Mouse (Mus musculus) liver, embryonic 12.5 days (tissue): ENCODE results near the gene Phkg1. TPM values are rescaled to one million over a fixed set of nuclear protein-coding genes. Genes with fewer than 3 reads are reported as not detected.
"Not testable (repeated sequence)": the region's sequence is repeated elsewhere in the genome, so short reads cannot be mapped to it uniquely, and the experiment has no call there.

ENCODE experiments used
- ATAC-seq: fragments of 200-750 bp; cut with Nextera tagmentation; 2 replicates; pipeline ENCODE4 v1.8.0; 2017; ENCODE audit warnings: moderate number of reproducible peaks, mild to moderate bottlenecking, moderate library complexity
- H3K27ac ChIP-seq: fragments of 300-500 bp; sonication (generic); 2 replicates; pipeline ENCODE4 v1.5.1; 2016; ENCODE audit warnings: mild to moderate bottlenecking
- H3K27me3 ChIP-seq: fragments of 300-500 bp; sonication (generic); replicated peaks from 2 replicates; pipeline ENCODE4 v1.6.1; 2016; ENCODE audit warnings: mild to moderate bottlenecking, moderate library complexity
- H3K36me3 ChIP-seq: fragments of 300-500 bp; sonication (generic); 2 replicates; pipeline ENCODE4 v1.6.1; 2016; ENCODE audit warnings: mild to moderate bottlenecking, moderate library complexity
- H3K4me1 ChIP-seq: fragments of 300-500 bp; sonication (generic); 2 replicates; pipeline ENCODE4 v1.6.1; 2016
- H3K4me2 ChIP-seq: fragments of 300-500 bp; sonication (generic); 2 replicates; pipeline ENCODE4 v1.6.1; 2016; ENCODE audit warnings: mild to moderate bottlenecking, moderate library complexity
- H3K4me3 ChIP-seq: fragments of 300-500 bp; sonication (generic); 2 replicates; pipeline ENCODE4 v1.5.1; 2016; ENCODE audit warnings: mild to moderate bottlenecking, moderate library complexity
- H3K9ac ChIP-seq: fragments of 300-500 bp; sonication (generic); 2 replicates; pipeline ENCODE4 v1.6.1; 2016; ENCODE audit warnings: mild to moderate bottlenecking, moderate library complexity
- H3K9me3 ChIP-seq: fragments of 300-500 bp; sonication (generic); replicated peaks from 2 replicates; pipeline ENCODE4 v1.6.1; 2016; ENCODE audit warnings: mild to moderate bottlenecking, moderate library complexity
- WGBS: fragments of 180-500 bp; shearing (Covaris S2); methylation state at CpG from one replicate; pipeline ENCODE4 v1.1.7; 2016; ENCODE audit not compliant: insufficient replicate concordance; 5-methylcytosine and 5-hydroxymethylcytosine counted together
- polyA plus RNA-seq: library from polyadenylated mRNA; unstranded; fragments of >200 nt; fragmentation: Nextera tagmentation; extraction: Ambion mirVana; gene quantifications from 2 replicates; pipeline ENCODE4 v1.2.1, GENCODE M21; 2016

Gene Phkg1
- 0.23 TPM in 2 replicates for polyA plus RNA-seq

DNA sequence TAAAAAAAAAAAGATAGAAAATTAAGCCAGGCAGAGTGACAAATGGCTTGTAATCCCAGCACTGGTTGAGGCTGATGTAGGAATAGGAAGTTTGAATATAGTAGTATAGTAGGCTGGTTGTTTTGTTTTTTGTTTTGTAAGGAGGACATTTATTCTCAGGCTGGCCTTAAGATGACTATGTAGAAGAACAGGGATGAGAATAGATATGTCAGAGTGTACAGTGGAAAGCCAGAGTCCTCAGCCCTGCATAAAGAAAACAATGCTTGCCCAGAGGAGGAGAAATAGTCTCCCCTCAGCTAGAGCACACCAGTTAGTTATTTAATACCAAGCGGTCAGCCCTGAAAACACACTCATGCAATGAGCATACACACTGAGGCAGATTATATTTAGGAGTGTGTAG lies at the start of gene Phkg1:
Gene Phkg1, minus strand, starts transcription at position 101 of the 400 bp plus-strand sequence.
- H3K27me3 ChIP-seq, result no peaks in the 10 kb centered on the region; the same call in 1 of the 2 replicates
- H3K4me1 ChIP-seq, result peaks cover 15% of the 10 kb centered on the region
- H3K4me2 ChIP-seq, result no peak within 1 kb of the TSS
- H3K9me3 ChIP-seq, result no peaks in the 10 kb centered on the region
- no peak within 1 kb of the TSS for H3K4me3 ChIP-seq
- H3K9ac ChIP-seq, result no peak within 1 kb of the TSS
- WGBS, result 85% methylated on average over 1 of the region's 1 CpGs
- H3K27ac ChIP-seq, result no peak within 1 kb of the TSS
- no peak for ATAC-seq
- H3K36me3 ChIP-seq, result no peaks in the 10 kb centered on the region

DNA sequence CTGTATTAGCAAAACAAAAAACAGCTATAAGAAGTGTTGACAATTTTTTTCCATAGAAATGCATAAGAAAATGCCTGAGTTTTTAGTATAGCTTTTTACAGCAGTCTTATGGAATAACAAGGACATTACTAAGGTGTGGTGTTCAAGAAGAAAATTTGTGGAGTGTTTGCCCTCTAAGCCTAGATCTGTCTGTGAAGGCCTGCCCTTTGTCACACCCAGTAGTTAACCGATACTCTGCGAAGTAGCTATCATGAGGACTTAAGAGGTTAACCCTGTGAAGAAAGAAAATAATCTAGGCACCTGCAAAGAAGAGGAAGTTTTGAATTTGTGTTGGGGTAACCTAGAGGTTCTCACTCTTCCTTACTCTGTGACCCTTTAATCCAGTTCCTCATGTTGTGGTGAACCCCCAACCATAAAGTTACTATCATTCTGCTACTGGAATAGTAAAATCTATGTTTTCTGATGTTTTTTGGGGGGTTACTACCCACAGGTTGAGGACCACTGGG lies 49.2 kb upstream of the Phkg1 start:
- no peaks in the 10 kb centered on the region for H3K27me3 ChIP-seq
- H3K9ac ChIP-seq, result no peak overlapping the region
- no peaks in the 10 kb centered on the region for H3K9me3 ChIP-seq
- peaks cover 37% of the 10 kb centered on the region for H3K36me3 ChIP-seq
- WGBS, result 66% methylated on average over 2 of the region's 2 CpGs
- no peak overlapping the region for H3K4me3 ChIP-seq
- peaks cover 56% of the 10 kb centered on the region for H3K4me1 ChIP-seq
- H3K27ac ChIP-seq, result 0 out of 2 replicates have a peak overlapping the region, but pooled peaks have one; percentile 10
- ATAC-seq, result no peak
- H3K4me2 ChIP-seq, result no peak overlapping the region

DNA sequence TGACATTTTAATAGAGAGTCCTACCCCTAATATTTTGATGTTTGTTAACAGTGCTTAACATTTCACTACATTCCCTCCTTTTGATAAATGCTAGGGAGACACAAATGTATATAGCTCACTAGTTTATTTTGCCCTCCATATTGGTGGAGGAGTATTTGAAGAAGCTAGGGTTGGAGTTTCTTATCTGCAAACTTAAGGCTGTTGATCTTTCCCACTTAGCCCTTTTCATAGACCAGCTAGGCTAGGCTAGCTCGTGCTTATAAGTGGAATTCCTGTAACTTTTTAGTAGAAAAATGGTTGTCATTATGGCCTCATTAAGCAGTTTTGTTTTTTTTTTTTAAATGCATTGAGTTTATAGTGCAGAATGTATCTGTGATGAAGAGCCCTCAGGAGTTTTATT lies 45.1 kb upstream of the Phkg1 start:
- Histone ChIP-seq H3K27me3 (no peaks in the 10 kb centered on the region), H3K27ac (peak overlapping the region; percentile 58), H3K9ac (peak overlapping the region; percentile 95), H3K4me1 (peaks cover 54% of the 10 kb centered on the region), H3K9me3 (no peaks in the 10 kb centered on the region), H3K4me2 (peak overlapping the region; percentile 83), H3K4me3 (peak overlapping the region; percentile 32), H3K36me3 (peaks cover 33% of the 10 kb centered on the region)
- WGBS, result 23% methylated on average over 1 of the region's 1 CpGs
- ATAC-seq, result no peak

DNA sequence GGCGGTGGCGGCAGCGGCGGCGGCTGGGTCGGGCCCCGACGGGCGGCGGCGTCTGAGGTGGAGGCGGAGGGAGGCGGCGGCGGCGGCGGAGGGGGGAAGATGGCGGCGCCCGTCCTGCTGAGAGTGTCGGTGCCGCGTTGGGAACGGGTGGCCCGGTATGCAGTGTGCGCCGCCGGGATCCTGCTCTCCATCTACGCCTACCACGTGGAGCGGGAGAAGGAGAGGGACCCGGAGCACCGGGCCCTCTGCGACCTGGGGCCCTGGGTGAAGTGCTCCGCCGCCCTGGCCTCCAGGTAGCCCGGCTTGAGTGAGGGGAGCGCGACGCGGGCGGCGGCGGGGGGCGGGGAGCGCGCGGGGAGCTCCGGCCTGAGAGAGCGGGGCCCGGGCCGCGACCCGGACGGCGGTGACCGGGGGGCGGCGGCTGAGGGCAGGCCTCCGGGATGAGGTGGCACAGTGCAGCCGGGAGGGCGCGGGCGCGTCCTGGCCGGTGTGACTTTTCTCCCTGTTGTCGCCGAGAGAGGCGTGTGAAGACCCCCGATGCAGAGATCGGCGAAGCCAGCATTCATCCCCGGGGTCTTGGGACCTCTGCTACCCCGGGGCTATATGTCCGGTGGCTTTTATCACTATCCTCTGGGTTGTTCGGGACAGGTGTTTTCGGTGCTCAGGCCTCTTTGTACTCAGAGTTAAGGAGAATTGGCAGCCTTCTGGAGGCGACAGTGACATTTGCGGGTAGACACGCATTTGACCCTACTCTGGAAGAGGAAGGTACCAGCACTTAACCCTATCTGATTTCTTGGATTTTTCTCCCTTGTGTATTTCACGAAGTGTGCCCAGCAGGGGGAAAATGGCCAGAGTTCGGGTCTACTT lies 44.0 kb upstream of the Phkg1 start:
- under 1% methylated on average over 51 of the region's 82 CpGs for WGBS
- H3K27me3 ChIP-seq, H3K9me3 ChIP-seq: not testable (repeated sequence)
- peak overlapping the region; percentile 96 for H3K4me3 ChIP-seq
- H3K27ac ChIP-seq, result peak overlapping the region; percentile 96
- peaks cover 44% of the 10 kb centered on the region for H3K4me1 ChIP-seq
- peak; percentile 36 for ATAC-seq
- peak overlapping the region; percentile 83 for H3K4me2 ChIP-seq
- peak overlapping the region; percentile 95 for H3K9ac ChIP-seq
- peaks cover 22% of the 10 kb centered on the region for H3K36me3 ChIP-seq

DNA sequence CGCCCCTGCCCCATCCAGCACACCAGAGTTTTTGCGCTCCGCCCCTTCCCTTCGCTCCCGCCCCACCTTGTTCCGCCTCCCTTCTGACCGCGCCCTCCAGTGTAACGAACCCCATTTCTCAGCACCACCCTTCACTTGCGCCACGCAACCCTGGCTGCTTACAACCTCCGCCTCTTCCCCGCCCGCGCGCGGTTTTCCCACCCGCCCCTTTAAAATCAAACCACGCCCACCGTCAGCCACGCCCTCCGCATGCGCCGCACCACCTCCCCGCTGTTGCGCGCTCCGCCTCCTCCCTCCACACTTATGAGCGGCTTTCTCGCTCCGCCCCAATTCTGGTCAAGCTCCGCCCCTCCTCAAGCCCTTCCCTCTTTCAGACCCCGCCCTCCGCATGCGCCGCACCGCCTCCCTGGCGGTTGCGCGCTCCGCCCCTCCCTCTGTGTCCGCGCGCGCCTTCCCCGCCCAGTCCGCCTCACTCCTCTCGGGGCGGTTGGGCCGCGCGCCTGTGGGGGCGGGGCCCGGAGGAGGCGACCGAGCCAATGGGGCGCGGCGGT lies 43.2 kb upstream of the Phkg1 start, which contains the start of gene Vkorc1l1:
Gene Vkorc1l1, plus strand, starts transcription at position 476 of the 551 bp plus-strand sequence.
- peaks cover 16% of the 10 kb centered on the region for H3K36me3 ChIP-seq
- H3K9ac ChIP-seq, result peak within 1 kb of the TSS; percentile 95
- peaks cover 38% of the 10 kb centered on the region for H3K4me1 ChIP-seq
- peak within 1 kb of the TSS; percentile 83 for H3K4me2 ChIP-seq
- H3K27ac ChIP-seq, result peak within 1 kb of the TSS; percentile 96
- WGBS, result 1% methylated on average over 59 of the region's 59 CpGs
- no peaks in the 10 kb centered on the region for H3K27me3 ChIP-seq
- H3K9me3 ChIP-seq, result no peaks in the 10 kb centered on the region
- peak within 1 kb of the TSS; percentile 96 for H3K4me3 ChIP-seq
- ATAC-seq, result peak; percentile 95

DNA sequence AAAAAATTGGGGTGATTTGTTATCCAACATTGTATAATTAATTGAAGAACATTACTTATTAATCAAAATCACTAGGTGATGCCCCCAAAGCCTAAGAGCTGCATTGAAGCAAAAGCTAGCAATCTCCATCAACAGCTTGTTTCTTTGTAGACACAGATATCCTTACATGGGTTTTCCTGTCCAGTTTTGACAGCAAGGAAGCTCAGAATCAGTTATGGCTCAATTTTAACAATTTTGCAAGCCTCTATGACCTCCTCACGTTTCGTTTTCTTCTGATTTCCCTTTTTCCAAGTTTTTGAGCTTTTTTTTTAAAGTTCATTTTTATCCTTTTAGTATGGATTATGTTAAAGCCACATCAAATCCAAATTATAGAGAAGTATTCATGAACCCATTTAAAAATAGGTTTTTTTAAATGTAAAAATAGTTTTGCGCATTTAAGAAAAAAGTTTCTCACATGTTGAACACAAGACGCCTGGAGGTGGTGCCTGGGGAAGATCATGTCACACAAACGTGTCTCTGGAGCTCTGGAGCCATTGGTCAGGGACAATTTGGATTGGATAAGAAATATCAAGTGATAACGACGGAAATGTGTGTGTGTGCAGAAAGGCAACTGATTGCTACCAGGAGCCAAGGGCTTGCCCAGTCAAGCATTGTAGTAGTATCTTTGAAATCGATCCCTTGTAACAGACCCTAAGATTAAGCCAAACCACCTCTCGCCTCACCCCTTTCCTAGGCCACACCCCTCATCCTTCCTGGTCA lies 42.6 kb upstream of the Phkg1 start:
- H3K36me3 ChIP-seq, result peaks cover 14% of the 10 kb centered on the region
- H3K9ac ChIP-seq, result peak overlapping the region; percentile 64
- ATAC-seq, result peak; percentile 33
- peak overlapping the region; percentile 96 for H3K4me3 ChIP-seq
- no peaks in the 10 kb centered on the region for H3K9me3 ChIP-seq
- peak overlapping the region; percentile 82 for H3K27ac ChIP-seq
- WGBS, result 3% methylated on average over 9 of the region's 9 CpGs
- peak overlapping the region; percentile 74 for H3K4me2 ChIP-seq
- no peaks in the 10 kb centered on the region for H3K27me3 ChIP-seq
- H3K4me1 ChIP-seq, result peaks cover 34% of the 10 kb centered on the region

DNA sequence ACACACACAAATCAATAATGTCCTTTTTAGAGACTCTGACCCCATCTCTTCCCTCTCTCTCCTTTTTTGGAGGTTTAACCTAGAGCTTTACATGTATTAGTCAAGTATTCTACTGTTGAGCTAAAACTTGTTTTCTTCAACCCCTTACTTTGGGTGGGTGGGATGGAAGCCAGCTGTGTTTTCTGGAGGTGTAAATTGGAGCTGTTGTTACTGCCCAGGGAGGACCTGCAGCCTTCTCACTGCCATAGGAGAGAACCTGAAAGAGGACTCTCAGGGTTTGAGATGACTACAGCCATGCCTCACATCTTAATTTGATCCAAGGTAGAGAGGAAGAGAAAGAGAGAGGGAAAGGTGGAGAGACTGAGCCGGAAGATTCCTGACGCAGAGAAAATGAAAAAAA lies 41.9 kb upstream of the Phkg1 start:
- no peak overlapping the region for H3K27ac ChIP-seq
- no peak overlapping the region for H3K9ac ChIP-seq
- no peak overlapping the region for H3K4me3 ChIP-seq
- H3K36me3 ChIP-seq, result peaks cover 10% of the 10 kb centered on the region
- H3K4me1 ChIP-seq, result peaks cover 29% of the 10 kb centered on the region
- 58% methylated on average over 2 of the region's 2 CpGs for WGBS
- no peaks in the 10 kb centered on the region for H3K27me3 ChIP-seq
- H3K4me2 ChIP-seq, result peak overlapping the region; percentile 74
- no peaks in the 10 kb centered on the region for H3K9me3 ChIP-seq
- ATAC-seq, result no peak

DNA sequence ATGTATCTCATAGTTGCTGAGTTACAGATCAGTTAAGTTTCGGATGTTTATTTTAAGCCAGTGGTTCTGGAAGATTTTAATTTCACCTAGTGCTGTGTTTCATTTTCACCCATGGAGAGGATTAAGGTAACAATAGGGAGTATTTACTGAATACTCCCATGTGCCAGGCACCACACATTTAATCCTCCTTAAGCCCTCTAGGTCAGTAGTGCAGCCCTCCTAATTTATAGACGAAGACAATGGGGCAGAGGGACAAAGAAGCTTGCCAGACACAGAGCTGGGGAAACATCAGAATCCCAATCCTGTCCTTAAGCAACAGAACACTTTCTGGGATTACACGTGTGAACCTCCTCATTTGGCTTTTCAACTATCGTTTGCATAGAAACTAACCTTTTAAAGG lies 38.6 kb upstream of the Phkg1 start:
- Histone ChIP-seq H3K9me3 (no peaks in the 10 kb centered on the region), H3K4me2 (no peak overlapping the region), H3K36me3 (no peaks in the 10 kb centered on the region), H3K4me1 (peaks cover 16% of the 10 kb centered on the region), H3K27ac (no peak overlapping the region), H3K27me3 (no peaks in the 10 kb centered on the region), H3K9ac (no peak overlapping the region), H3K4me3 (no peak overlapping the region)
- ATAC-seq, result no peak
- WGBS, result 58% methylated on average over 4 of the region's 4 CpGs

DNA sequence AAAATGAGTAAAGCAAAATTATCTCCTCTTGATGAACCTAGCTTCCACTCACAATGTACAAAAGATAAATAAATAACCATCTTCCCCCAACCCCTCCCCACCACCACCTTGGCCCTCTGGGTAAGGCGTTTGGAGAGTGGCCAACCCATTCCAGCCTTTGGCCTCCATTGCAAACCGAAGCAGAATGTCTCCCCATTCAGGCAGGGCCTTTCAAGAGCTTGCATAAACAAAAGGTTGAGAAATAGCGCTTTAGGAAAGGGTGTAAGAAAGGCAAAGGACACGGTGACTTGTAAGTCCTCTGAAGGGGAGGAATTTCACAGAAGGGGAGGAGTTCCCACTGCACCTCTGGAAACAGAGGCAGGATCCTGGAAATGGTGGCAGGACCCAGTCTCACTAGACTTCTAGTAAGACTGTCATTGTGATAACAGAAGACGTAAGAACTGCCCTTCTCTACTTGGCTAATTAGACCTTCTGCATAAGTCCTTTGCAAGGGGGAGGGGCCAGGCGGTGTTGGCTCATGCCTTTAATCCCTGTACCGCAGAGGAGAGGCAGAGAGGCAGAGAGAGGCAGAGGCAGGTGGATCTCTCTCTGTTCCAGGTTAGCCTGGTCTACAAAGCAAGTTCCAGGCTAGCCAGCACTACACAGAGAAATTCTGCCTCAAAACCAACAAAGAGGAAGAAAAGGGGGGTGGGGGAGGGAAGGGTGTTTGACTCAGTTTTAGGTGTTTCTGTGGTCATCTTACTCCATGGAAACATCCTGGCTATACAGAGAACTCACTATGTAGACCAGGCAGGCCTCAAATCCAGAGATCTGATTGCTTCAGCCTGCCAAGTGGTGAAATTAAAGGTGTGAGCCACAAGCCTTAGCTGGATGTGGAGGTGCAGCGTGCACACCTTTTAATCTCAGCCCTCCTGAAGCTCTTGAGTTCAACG lies 31.8 kb upstream of the Phkg1 start:
- no peaks in the 10 kb centered on the region for H3K27me3 ChIP-seq
- H3K4me1 ChIP-seq, result peaks cover 9% of the 10 kb centered on the region
- H3K9me3 ChIP-seq, result no peaks in the 10 kb centered on the region
- no peak for ATAC-seq
- H3K36me3 ChIP-seq, result no peaks in the 10 kb centered on the region
- WGBS, result 48% methylated on average over 9 of the region's 9 CpGs
- no peak overlapping the region for H3K4me3 ChIP-seq
- H3K27ac ChIP-seq, result no peak overlapping the region
- H3K9ac ChIP-seq, result no peak overlapping the region
- no peak overlapping the region for H3K4me2 ChIP-seq

DNA sequence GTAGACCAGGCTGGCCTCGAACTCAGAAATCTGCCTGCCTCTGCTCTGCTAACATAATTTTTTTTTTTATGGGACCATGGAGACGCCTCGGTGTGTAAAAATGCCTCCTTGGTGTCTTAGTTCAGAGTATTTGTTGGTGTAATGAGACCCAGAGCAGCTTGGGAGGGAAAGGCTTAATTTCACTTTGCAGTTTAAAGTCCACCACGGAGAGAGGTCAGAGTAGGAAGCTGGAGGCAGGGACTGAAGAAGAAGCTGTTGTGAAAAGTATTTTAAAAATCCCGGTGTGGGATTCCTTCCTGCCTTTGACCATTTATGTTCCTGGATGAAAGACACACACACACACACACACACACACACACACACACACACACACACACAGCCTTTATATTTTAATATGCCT lies 27.6 kb upstream of the Phkg1 start:
- Histone ChIP-seq H3K9ac (no peak overlapping the region), H3K9me3 (no peaks in the 10 kb centered on the region), H3K27me3 (no peaks in the 10 kb centered on the region), H3K4me3 (no peak overlapping the region), H3K36me3 (no peaks in the 10 kb centered on the region), H3K4me1 (peaks cover 9% of the 10 kb centered on the region), H3K27ac (no peak overlapping the region), H3K4me2 (no peak overlapping the region)
- WGBS, result 71% methylated on average over 5 of the region's 5 CpGs
- no peak for ATAC-seq
